7 mouse cellular contexts compared by ENCODE assay signal in genomic region chr17:84188374-84188961, GRCm38 (mm10). TPM values are rescaled to one million over a fixed set of nuclear protein-coding genes. Genes with fewer than 3 reads are reported as not detected.
DNase-seq lines count a peak whose midpoint lies in the region; ATAC-seq and TF ChIP-seq lines count a peak whose summit lies in the region.

No protein-coding gene starts in this region.

- peak; percentile 90 for TF ChIP-seq POLR2A in heart, adult 2 months (IDR thresholded peaks at IDR 0.05; ENCODE audit: insufficient read depth, low read depth, low read length)
- TF ChIP-seq POLR2A in limb, embryonic 14.5 days (IDR thresholded peaks at IDR 0.05; ENCODE audit: borderline replicate concordance, extremely low read depth, insufficient read depth, insufficient read length) = no peak
- TF ChIP-seq POLR2A in spleen, adult 2 months (IDR thresholded peaks at IDR 0.05; ENCODE audit: low read depth, low read length) = peak; percentile 63

- TF ChIP-seq CTCF in heart, adult 2 months (IDR thresholded peaks at IDR 0.05) = 0 out of 2 replicates have a peak, but pooled peaks have one; percentile 13
- TF ChIP-seq CTCF in spleen, adult 2 months (IDR thresholded peaks at IDR 0.05; ENCODE audit: extremely low read depth, insufficient read depth, insufficient read length, insufficient replicate concordance) = no peak

- H3K4me3 ChIP-seq in embryonic facial prominence, embryonic 13.5 days = peak overlapping the region; percentile 67
- peak overlapping the region; percentile 62 for H3K4me3 ChIP-seq in heart, adult 2 months
- H3K4me3 ChIP-seq in limb, embryonic 14.5 days (replicated peaks; ENCODE audit: low read length) = peak overlapping the region; percentile 92
- H3K4me3 ChIP-seq in midbrain, embryonic 16.5 days (ENCODE audit: low read depth, low read length) = peak overlapping the region; percentile 49
- peak overlapping the region; percentile 78 for H3K4me3 ChIP-seq in spleen, adult 2 months (ENCODE audit: extremely low read depth, insufficient read depth, insufficient read length)

- H3K27ac ChIP-seq in embryonic facial prominence, embryonic 13.5 days = peak overlapping the region; percentile 98
- peak overlapping the region; percentile 99 for H3K27ac ChIP-seq in heart, adult 2 months
- peak overlapping the region; percentile 96 for H3K27ac ChIP-seq in limb, embryonic 14.5 days (replicated peaks; ENCODE audit: low read depth, low read length)
- H3K27ac ChIP-seq in midbrain, embryonic 16.5 days (ENCODE audit: low read length) = peak overlapping the region; percentile 78
- H3K27ac ChIP-seq in spleen, adult 2 months (ENCODE audit: insufficient read depth, low read length) = peak overlapping the region; percentile 95

- peak; percentile 95 for TF ChIP-seq EP300 in heart, adult 2 months (IDR thresholded peaks at IDR 0.05; ENCODE audit: insufficient read depth, low read depth, low read length)

- peak overlapping the region; percentile 88 for H3K9ac ChIP-seq in embryonic facial prominence, embryonic 13.5 days
- peak overlapping the region; percentile 74 for H3K9ac ChIP-seq in heart, adult 2 months (ENCODE audit: low read depth, low read length)
- peak overlapping the region; percentile 86 for H3K9ac ChIP-seq in limb, embryonic 14.5 days (ENCODE audit: low read depth, low read length, severe bottlenecking)
- H3K9ac ChIP-seq in midbrain, embryonic 16.5 days (ENCODE audit: low read depth, low read length) = peak overlapping the region; percentile 47

- peaks cover 31% of the 10 kb centered on the region for H3K36me3 ChIP-seq in embryonic facial prominence, embryonic 13.5 days
- H3K36me3 ChIP-seq in heart, adult 2 months (ENCODE audit: control insufficient read depth, insufficient read depth, low read length) = peaks cover 3% of the 10 kb centered on the region; the same call in 1 of the 2 replicates
- peaks cover 36% of the 10 kb centered on the region for H3K36me3 ChIP-seq in limb, embryonic 14.5 days (ENCODE audit: control insufficient read depth, insufficient read depth, low read length)
- no peaks in the 10 kb centered on the region for H3K36me3 ChIP-seq in midbrain, embryonic 16.5 days (ENCODE audit: control insufficient read depth, insufficient read depth, low read length)
- peaks cover 24% of the 10 kb centered on the region for H3K36me3 ChIP-seq in spleen, adult 2 months (ENCODE audit: control insufficient read depth, insufficient read depth, low read length)

- H3K4me1 ChIP-seq in embryonic facial prominence, embryonic 13.5 days = peaks cover 30% of the 10 kb centered on the region
- peaks cover 6% of the 10 kb centered on the region for H3K4me1 ChIP-seq in heart, adult 2 months (ENCODE audit: control insufficient read depth, insufficient read depth, low read length)
- H3K4me1 ChIP-seq in limb, embryonic 14.5 days (ENCODE audit: control insufficient read depth, insufficient read depth, low read length) = peaks cover 14% of the 10 kb centered on the region
- peaks cover 12% of the 10 kb centered on the region for H3K4me1 ChIP-seq in midbrain, embryonic 16.5 days (ENCODE audit: control insufficient read depth, insufficient read depth, low read length)
- peaks cover 7% of the 10 kb centered on the region; the same call in 1 of the 2 replicates for H3K4me1 ChIP-seq in spleen, adult 2 months (ENCODE audit: control insufficient read depth, insufficient read depth, insufficient read length)

- intact Hi-C loops in heart, adult 2 months (cut with DNase I) = loop anchor here (2.0 kb wide), 1 partner anchor 216 kb away; no protein-coding TSS in a partner anchor

- H3K27me3 ChIP-seq in embryonic facial prominence, embryonic 13.5 days = no peaks in the 10 kb centered on the region
- H3K27me3 ChIP-seq in heart, adult 2 months (ENCODE audit: control insufficient read depth, insufficient read depth, low read length) = no peaks in the 10 kb centered on the region
- H3K27me3 ChIP-seq in limb, embryonic 14.5 days (ENCODE audit: control insufficient read depth, insufficient read depth, low read length) = no peaks in the 10 kb centered on the region
- H3K27me3 ChIP-seq in midbrain, embryonic 16.5 days (ENCODE audit: control insufficient read depth, insufficient read depth, low read depth, low read length) = peaks cover 9% of the 10 kb centered on the region
- H3K27me3 ChIP-seq in spleen, adult 2 months (ENCODE audit: control insufficient read depth, insufficient read depth, low read length) = no peaks in the 10 kb centered on the region

- DNase-seq in adrenal gland, postnatal 25 days = peak; percentile 94
- DNase-seq in heart, adult 2 months = peak; percentile 96 to 98
- peak; percentile 98 for DNase-seq in kidney, adult 8-10 months
- peak; percentile 86 for DNase-seq in limb, embryonic 14.5 days (ENCODE audit: low spot score)
- DNase-seq in spleen, adult 2 months (ENCODE audit: low read depth in 1 of 2, low spot score in 2 of 2) = peak; percentile 48 to 85

- no peaks in the 10 kb centered on the region for H3K9me3 ChIP-seq in embryonic facial prominence, embryonic 13.5 days
- no peaks in the 10 kb centered on the region for H3K9me3 ChIP-seq in limb, embryonic 14.5 days (ENCODE audit: control insufficient read depth, low read length)
- H3K9me3 ChIP-seq in midbrain, embryonic 16.5 days (replicated peaks; ENCODE audit: control insufficient read depth, low read length, poor library complexity, severe bottlenecking) = no peaks in the 10 kb centered on the region

- WGBS in embryonic facial prominence, embryonic 13.5 days = 2% methylated on average over 38 of the region's 38 CpGs
- 2% methylated on average over 37 of the region's 38 CpGs for WGBS in heart, adult 2 months
- 4% methylated on average over 30 of the region's 38 CpGs for WGBS in limb, embryonic 14.5 days
- WGBS in midbrain, embryonic 16.5 days = under 1% methylated on average over 36 of the region's 38 CpGs
- WGBS in spleen, adult 2 months = 2% methylated on average over 38 of the region's 38 CpGs

- peak overlapping the region; percentile 83 for H3K4me2 ChIP-seq in embryonic facial prominence, embryonic 13.5 days
- peak overlapping the region; percentile 90 for H3K4me2 ChIP-seq in limb, embryonic 14.5 days (replicated peaks; ENCODE audit: low read depth, low read length, severe bottlenecking)
- H3K4me2 ChIP-seq in midbrain, embryonic 16.5 days (ENCODE audit: low read length) = peak overlapping the region; percentile 90

- ATAC-seq in embryonic facial prominence, embryonic 13.5 days (ENCODE audit: insufficient number of reproducible peaks, insufficient read depth, low FRiP score, low TSS enrichment, low read depth) = peak; percentile 75
- peak; percentile 74 for ATAC-seq in limb, embryonic 14.5 days (ENCODE audit: low FRiP score, low read depth)
- peak; percentile 72 for ATAC-seq in midbrain, embryonic 16.5 days

- H3K79me2 ChIP-seq in heart, adult 2 months (replicated peaks; ENCODE audit: control insufficient read depth, insufficient read depth, low read length) = no peaks in the 10 kb centered on the region

RNA-seq across cellular contexts. Expression of gene Zfp36l2, which starts 0.7 kb away (rescaled TPM):
- 52.0 and 56.5 TPM in 2 replicates for total RNA-seq in adrenal gland, postnatal 25 days (2021)
- polyA plus RNA-seq in embryonic facial prominence, embryonic 13.5 days (2015; fragmentation: Nextera tagmentation; extraction: Ambion mirVana) = 20.8 and 21.3 TPM in 2 replicates
- 10 to 100 TPM; 19.3 to 23.3 TPM for total RNA-seq in heart, adult 2 months (2021)
- polyA plus RNA-seq in heart, adult 2 months (2012; rRNA removed) = 15.7 and 19.8 TPM in 2 replicates
- 80.1 and 113 TPM in 2 replicates for polyA plus RNA-seq in limb, embryonic 14.5 days (2012; rRNA removed)
- polyA plus RNA-seq in limb, embryonic 14.5 days (2014; fragmentation: Nextera tagmentation; extraction: Ambion mirVana) = 30.9 and 32.6 TPM in 2 replicates
- polyA plus RNA-seq in midbrain, embryonic 16.5 days (2015; fragmentation: Nextera tagmentation; extraction: Ambion mirVana) = 3.1 and 3.6 TPM in 2 replicates
- 146 and 261 TPM in 2 replicates for polyA plus RNA-seq in spleen, adult 2 months (2012; rRNA removed)

Comparison
In these comparisons a context has a peak if more than half of its experiments do, and no peak if none do; other contexts are left out.
1. Peak in every context shown above with its lines: DNase-seq, ATAC-seq, H3K4me3 ChIP-seq and H3K27ac ChIP-seq.